Mouse (Mus musculus) cerebellum, adult 9-10 months (tissue): ENCODE measurements around the gene Prrx2.
A peak's percentile ranks its signal among the peaks of the same experiment; 100 is the strongest.

Experiments
- DNase-seq: peaks from one replicate; pipeline ENCODE4 v3.0.0; 2022

The Prrx2 gene

DNA sequence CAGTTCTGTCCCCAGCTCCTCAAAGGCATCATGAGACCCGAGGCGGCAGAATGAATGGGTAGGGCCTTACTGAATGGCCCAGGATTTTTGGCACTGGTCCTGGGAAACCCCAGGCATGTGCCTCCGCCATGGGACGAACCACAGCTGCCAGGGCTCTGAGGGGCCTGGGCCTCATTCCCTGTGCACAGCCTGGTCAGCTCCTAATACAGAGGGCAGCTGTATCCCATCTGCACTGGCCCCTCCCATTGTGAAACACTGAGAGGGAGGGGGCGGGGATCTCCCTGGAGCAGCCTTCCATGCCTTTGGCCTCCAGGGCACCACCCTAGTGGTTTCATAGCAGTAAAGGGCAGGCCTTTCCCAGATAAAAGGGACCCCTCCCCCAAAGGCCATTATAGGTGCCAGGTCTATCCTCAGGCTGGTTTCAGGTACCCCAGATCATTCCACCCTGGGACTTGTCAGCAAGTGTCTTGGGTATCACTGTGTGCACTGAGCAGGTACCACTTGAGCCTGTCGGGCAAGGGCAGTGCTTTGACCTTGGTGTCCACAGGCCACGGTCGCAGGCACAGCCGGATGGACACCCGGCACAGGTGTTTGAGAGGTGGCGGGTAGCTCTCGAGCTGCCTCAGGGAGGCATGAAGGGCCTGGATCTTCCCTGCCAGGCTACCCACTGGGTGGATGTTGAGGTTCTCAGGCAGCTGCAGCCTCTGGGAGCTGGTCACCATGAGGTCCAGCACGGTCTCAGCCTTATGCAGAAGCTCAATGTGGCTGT is 11.2 kb upstream of the Prrx2 start:
- peak; percentile 27 for DNase-seq

DNA sequence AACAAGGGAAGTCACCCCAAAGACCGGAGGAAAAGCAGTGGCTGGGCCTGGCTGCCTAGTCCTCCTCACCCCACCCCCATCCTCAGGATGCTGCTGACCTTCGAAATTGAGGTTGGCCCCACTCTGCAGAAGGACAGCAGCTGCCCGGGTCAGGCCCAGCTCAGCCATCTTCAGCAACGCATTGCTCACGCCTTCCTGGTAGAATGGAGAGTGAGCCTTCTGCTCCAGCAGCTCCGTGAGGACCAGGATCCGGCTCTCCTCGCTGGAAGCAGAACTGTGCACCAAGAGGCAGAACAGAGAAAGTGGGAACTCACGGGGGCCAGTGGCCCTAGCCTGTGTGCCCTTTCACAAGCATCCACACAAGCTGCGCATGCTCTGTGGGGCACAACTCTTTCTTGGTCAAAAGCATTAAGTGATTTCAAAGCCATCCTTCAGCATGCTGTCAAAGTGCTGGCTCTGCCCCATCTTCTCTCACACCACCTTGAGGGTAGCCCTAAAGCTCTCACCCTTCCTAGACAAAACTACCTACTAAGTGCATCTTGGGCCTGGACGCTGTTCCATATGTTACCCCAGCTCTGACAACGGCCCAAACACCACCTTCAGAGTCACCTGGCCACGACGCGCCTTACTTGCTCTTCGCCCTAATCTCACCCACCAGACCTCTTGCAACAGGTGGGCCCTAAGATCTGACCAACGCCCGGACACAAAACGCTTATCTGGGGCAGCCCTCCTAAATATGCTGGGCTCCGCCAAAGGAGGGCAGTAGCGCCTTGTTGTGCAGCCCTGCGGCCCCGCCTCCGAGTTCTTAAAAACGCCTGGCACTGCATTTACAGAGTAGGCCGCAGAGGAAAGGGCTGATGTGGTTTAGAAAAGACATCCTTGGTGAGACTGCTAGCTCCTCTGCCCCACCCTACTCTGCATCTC is 7.7 kb upstream of the Prrx2 start:
- peak; percentile 33 for DNase-seq

DNA sequence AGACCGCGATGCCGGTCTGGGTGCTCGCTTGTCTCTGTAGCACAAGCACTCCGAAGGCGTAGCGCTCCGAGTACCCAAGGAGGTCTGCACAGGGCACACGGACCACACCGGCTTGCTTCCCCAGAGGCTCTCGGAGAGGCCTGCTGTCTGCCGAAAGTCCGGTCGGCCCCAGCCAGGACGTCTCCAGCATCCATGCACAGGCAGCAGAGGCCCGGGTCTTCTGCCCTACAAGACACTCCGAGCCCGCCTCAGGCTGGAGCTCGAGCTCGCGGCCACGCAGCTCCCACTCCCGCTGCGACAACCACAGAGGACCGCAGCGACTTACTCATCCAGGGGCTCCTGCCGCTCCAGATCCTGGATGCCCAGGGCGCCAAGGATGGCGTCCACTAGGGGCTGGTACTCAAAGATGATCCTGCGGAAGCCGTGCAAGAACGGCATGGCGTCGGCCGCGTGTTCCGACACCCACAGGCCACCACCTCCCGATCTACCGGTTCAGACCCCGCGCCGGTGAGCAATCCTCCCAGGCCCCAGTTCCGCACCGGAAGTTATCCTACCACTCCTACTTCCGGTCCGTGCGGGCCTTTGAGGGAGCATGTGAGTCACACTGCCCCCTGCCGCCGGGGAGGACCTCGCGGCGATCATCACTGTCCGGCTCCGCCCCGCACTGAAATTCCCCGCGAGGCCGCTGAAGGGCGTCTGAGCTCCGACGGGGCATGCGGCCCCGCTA is 6.9 kb upstream of the Prrx2 start:
- peak; percentile 92 for DNase-seq

DNA sequence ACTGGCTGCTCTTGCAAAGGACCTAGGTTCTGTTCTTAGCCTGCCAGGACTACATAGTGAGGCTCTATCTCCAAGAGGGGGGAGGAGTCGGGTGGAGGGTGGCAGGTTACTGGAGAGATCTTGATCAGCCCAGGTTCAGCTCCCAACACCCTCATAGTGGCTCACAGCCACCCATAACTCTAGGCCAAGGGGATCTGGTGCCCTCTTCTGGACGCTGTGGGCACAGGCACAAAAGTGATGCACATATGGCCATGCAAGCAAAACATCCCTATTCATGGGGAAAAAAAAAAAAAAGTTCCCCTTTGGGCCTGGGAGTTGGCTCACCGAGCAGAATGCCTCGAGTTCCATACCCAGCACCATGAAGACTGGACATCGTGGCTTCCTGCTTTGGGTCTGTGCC is 5.5 kb upstream of the Prrx2 start:
- no peak for DNase-seq

DNA sequence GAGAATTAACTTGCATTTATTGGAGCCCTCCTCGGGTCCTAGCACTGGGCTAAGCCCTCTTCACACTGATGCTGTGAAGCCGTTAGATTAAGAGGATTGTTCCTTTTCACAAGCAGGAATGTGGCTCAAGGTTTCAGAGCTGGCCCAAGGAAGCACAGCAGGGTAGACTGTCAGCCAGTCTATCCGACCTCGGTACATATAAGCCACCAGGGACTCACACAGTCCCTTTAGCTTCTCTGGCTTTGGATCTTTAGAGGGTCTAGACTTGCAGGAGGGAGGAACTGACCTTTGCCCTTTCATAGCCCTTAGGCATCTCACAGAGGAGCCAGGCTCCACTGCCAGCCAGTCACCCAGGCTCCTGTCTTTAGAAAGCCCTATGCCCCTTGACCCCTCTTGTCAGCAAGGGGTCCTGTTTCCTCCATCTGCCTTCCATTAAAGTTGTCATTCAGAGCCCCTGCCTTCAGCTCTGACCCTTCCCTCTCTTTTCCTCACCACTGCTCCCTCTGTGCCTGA is 4.4 kb upstream of the Prrx2 start, which contains the start of gene Asb6:
TSS of gene Asb6 (minus strand) at position 51 of the 513 bp plus-strand sequence.
- no peak for DNase-seq

DNA sequence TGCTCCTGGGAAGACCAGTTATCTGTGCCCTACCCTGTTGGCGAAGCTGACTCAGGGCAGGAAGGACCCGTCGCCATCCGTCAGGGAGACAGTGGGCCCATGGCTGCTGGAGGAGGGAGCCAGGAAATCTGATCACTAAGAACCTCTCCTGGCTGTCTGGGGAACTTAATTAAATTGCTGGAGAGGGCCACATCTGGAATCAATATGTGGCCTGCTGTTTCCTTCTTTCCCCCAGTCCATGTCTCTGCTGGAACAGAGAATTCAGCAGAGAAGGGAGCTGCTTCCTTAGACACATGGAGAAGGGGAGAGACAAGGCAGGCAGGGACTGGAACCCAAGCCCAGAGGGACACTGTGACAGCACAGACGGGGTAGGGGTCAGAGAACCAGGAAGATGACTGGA is 1.1 kb upstream of the Prrx2 start:
- DNase-seq = no peak

DNA sequence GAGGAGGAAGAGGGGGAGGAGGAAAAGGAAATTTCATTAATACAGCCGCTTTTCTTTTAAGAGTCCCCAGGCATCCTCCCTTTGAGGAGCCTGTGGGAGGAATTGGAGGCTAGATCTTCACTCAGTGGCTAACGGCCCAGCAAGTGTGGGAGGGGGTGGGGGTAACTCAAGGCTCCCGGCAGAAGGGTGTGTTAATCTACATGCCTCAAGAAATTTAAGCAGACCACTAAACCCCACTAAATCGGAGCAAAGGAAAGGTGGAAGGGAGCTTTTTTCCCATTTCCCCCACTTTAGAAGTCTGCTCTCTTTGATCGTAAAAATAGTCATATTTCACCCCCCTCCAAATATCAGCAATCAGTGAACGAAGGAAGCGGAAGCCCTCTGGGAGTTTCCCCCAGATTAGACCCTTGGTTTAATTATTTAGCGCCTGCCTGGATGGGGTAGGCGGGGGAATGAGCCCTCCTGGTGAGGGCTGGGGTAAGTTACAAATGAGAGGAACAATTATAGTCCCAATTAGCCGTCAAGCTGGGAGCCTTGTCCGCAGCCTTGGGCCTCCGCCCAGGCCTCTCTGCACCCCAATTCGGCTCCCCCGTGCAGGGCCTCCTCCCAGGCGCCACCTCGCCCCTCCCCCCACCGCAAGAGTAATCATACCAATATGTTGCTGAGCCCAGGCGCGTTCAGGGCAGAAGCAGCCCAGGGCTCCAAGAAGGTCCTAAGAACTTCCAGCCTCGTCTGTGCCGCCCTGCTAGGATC is 1.6 kb downstream of the Prrx2 start:
- DNase-seq = no peak

DNA sequence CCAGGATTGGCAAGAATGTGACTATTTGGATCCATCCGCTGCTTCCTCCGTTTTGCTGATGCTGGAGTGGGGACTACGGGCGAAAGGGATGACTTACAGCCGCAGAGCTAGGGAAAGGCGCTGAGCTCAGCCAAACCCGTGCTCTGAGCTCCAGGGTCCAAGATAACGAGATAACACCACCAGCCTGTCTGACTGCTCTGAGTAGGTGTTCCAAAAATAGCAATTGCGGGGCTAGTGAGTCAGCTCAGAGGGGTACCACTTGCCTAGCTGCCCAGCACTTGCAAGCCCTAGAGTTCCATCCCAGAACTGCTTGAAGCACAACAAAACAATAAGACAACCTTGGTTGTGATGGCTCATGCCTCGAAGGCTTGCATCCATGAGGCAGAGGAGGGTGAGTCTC is 7.8 kb downstream of the Prrx2 start:
- no peak for DNase-seq

DNA sequence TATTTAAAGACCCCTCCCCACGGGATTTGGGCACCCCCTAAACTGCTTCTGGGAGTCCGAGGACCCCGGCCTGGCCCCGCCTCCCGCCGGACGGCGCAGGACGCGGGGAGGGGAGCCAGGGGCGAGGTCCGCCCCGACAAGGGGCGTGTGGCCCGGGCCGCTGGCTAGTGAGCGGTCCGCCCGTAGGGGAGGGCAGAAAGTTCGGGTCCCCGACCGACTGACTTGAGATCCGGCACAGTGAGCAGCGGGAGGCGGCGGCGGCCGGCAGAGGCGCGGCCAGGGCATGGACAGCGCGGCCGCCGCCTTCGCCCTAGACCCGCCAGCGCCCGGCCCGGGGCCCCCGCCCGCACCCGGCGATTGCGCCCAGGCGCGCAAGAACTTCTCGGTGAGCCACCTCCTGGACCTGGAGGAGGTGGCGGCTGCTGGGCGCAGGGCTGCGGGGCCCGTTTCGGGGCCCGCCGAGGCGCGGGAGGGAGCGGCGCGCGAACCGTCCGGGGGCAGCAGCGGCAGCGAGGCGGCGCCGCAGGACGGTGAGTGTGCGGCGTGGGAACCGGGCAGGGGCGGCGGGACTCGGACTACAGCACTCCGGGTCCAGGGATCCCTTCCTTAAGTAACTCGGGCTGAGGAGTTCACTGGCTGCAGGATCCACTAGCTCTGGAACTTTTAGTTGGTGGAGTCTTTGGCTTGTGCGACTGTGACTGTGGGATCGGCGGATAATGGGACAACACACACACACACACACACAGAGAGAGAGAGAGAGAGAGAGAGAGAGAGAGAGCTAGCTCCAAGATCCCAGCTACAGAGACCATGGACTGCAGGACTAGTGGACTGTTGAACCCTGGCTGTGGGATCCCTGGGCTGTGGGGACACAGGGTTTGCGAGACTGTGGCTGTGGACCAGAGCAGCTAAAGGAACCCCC is 10.6 kb downstream of the Prrx2 start:
- no peak for DNase-seq

DNA sequence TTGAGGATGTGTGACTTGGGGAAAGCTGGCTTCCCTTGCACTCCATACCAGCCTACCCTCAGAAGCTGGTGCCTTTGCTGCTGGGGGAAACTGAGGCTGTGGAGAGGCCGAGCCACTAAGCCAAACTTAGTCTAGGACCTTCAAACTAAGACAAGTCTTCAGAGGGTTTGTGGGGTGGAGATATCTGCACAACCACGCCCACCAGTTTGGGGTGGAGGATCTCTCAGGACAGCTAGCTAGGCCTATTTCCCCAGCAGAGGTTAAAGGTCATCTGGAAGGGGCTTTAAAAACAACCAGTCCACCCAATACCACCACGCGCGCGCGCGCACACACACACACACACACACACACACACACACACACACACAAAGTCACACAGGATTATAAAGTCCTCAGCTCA is 11.5 kb downstream of the Prrx2 start:
- no peak for DNase-seq

DNA sequence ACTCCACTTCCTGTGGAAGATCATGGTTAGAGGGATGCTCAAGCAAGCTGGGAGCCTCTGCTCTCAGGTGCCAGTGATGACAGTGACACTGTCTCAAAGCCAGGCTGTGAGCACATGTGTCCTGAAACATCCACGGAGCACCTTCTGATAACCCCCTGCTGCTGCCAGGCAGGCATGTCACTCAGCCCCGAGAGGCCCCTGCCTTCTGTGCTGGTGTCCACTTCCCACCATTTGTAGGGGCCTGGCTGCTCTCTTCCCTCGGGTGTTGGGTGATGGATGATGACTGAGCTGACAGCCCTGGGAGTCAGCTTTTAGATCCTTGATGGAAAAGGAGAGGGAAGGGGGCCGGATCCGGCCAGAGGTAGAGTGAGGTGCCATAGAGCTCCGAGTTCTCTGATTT is 12.0 kb downstream of the Prrx2 start:
- DNase-seq = no peak

DNA sequence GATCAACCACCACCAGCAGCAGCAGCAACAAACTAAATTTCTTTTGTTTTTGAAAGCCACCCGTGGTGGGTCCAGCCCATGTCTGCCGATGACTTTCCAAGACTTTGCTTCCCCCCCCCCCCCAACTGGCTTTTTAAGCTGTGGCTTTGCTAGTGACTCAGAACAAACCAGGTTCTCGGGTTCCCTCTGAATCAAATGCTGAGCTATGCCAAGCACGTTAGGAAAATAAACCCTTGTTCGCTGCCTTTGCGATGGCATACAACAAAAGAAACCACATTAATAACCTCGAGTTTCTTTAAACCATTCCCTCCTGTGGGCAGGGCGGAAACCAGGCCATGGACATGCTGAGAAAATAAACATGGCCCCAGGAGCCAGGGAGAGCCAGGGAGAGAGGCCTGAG is 13.4 kb downstream of the Prrx2 start:
- no peak for DNase-seq

DNA sequence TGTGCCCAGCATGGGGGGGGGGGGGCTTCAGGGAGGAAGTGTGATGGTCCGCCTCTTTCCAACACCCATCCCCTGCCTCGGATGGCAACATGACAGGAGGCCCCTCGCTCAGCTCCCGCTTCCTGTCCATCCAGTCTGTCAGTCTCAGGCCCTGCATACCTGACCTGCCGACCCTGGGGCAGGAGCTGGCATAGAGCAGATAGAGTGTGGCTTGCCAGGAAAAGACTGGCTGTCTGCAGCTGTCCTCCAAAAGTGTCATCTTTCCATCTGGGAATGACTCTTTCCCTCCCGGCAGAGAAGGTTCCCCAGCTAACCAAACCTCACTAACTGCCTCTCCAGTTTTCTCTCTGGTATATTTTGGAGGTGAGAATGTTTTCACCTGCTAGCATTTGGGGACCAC is 15.8 kb downstream of the Prrx2 start:
- no peak for DNase-seq

DNA sequence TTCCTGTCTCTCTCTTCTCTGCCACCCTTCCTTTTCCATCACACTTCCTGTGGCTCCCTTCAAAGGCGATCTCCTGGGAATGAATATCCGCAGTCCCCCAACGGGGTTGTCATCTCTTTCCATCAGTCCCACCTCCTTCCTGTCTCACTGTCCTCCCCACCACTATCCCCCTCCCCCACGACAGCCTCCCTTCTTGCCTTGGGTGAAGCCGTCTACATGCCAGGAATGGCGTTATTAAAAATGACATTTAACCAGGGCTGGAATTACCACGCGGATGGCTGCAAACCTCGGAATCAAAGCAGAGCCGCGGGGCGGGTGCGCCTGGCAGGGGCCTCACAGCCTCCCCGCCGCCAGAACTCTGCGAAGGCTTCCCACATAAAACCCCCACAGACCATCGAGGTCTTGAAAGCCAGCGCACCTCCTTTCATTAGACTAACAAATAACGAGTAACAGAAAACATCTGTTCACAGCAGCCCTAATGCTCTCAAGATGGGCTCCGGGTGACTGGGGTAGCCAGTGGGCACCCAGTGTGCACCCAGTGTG is 18.1 kb downstream of the Prrx2 start:
- no peak for DNase-seq

DNA sequence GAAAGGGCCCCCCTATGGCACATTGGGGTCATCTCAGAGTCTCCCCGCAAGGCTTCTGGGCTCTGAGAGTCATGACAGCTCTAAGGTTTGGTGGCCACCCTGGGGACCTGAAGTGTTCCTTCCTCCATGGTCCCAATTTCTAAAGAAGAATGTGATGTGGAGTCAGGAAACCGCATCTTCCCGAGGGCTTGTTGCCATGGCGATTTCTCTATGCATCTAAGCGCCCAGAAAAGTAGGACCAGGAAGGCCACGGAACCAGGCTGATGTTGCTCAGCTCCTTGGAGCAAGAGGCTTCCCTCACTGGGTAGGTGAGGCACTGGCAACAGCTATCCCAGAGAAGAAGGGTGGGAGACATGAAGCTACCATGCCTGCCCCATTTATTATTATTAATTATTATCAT is 22.3 kb downstream of the Prrx2 start:
- no peak for DNase-seq

DNA sequence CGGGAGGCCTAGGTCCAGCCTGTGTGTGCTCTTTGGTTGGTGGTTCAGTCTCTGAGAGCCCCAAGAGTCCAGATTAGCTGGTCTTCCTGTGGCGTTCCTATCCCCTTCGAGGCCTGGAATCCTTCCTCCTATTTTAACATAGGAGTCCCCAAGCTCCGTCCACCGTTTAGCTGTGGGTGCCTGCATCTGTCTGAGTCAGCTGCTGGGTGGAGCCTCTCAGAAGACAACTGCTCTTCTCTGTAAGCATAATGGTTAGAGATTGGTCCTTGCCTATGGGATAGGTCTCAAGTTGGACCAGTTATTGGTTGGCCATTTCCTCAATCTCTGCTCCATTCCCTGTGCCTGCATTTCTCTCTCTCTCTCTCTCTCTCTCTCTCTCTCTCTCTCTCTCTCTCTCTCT is 25.0 kb downstream of the Prrx2 start:
- DNase-seq = no peak

DNA sequence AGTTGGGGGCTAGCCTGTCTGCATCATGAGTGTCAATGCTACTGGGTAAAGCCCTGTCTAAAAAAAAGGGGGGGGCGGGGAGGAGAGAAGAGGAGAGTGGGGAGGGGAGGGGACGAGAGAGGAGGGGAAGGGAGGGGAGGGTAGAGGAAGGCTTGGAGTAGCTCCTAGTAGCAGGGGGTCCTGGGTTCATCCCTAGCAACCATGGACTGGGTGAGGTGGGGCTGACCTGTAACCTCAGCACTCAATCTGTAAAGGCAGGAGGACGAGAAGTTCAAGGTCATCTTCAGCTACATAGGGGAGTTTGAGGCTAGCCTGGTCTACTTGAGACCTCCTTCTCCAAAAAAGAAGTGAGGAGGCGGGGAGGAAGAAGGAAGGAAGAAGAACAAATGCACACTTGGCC is 27.3 kb downstream of the Prrx2 start:
- DNase-seq = no peak

DNA sequence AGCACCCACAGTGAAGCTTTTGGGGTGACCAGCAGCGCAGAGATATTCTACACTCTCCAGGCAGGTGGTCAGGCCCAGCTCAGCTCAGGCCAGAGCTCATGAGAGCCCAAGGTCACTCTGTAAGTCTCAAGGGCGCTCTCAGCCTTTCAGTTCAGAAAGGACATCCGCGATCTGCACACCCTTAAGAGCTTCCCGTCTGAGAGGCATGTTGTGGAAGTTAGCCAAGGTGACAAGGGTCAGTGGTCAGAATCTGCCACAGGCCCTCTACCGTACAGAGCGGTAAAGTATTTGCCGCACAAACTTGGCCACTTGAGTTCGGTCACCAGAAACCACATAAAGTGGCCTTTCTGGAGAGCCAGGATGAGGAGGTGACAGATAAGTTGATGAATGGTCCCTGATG is 28.8 kb downstream of the Prrx2 start:
- DNase-seq = no peak

DNA sequence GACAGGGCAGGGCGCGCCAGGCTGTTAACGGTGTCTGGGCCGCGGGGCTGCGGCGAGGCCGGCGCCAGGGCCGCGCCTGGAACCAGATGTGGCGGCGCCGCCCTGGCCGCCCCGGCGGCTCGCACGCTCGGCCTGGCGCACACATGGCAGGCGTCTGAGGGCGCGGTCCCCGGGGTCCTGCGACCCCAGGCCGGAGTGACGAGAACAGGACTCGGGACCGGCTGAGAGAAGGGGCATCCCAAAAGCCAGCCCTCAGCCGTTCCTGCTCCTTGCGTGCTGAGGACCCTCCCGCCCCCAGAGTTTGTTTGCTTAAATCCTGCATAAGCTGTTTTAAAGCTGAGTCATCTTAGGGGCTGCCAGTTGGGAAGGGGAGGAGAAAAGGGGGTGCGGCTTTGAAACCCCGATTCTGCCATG is 30.2 kb downstream of the Prrx2 start:
- DNase-seq = no peak

DNA sequence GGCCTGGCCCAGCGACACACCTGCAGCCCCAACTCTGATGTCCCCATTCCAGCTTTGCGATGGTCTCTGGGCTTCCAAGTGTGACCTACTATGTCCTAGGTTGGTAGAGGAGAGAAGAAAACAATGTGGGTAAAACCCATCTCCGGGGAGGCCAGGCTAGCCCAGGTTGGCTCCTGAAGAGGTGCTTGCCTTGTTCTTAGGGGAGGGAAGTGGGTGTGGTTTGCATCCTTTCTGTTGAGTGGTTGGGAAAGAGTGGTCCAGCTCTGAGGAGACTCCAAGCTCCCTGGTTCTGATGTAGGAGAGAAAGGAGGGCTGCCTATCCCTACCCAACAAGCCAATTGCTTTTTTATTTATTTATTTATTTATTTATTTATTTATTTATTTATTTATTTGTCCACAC is 30.7 kb downstream of the Prrx2 start:
- DNase-seq = no peak

DNA sequence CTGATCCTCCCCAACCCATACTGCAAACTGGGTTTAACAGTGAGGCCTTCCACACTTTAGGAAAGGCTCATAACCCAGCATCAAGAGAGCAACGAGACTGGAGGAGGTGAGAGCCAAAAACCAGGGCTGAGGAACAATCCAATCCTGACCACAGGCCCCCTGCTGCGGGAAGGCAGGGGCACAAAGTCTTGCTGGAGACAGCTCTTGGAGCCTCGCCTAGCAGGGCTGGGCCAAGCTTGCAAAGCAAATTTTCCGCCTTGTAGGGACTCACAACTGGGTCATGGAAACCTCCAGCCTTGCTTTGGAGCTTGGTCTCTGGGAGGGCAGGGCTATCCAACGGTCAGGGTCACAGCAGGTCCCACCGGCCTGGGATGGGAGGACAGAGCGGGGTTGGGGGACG is 36.1 kb downstream of the Prrx2 start:
- peak; percentile 26 for DNase-seq
